15 mouse cellular contexts compared by ENCODE assay signal in the genomic region with DNA sequence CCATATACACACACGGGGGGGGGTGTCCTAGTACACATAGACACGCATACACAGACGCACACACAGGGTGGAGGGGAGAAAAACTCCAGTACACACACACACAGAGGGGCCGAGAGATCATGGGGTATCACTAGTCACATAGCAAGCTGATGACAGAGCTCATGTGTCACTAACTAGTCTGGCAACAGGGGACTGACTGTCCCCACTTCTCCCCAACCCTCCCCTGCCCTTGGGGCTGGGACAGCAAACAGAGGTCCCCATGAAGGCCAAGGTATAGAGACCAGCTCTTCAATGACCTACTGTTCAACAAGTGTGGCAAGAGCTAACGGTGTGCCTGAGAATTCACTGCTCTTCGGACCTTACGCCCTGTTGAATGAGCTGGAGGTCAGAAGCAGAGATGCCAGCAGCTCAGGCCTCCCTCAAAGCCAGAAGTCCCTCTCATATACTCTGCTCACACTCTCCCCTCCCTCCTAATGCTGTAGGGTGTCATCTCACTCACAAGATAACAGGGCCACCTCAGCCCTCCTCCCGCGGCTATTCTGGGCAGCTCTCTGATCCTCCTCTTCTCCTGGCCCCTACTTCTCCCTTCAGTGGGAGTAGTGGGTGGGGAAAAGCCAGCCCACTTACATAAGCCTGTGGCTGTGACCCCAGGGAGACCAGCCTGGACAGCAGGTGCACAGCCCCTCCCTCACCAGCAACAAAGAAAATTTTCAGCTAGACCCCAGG. TPM values are rescaled to one million over a fixed set of nuclear protein-coding genes. Genes with fewer than 3 reads are reported as not detected.
DNase-seq lines count a peak whose midpoint lies in the region; ATAC-seq lines count a peak whose summit lies in the region.
"Had no signal": no experiment of that assay in that cellular context is flagged by ENCODE, and none has a peak within 500 bp of the region (broad histone marks: within the 10 kb centered on the region; RNA-seq: fewer than 3 reads in every experiment).

Gene Mybphl, plus strand, starts transcription at position 642 of the 726 bp plus-strand sequence.

- DNase-seq in heart, adult 18-20 months, result no peak
- no peak for DNase-seq in heart, adult 9 months (ENCODE audit: low spot score in 2 of 2)
- no peak for DNase-seq in midbrain, embryonic 10.5 days (ENCODE audit: low spot score)
- no peak for DNase-seq in midbrain, embryonic 14.5 days
- DNase-seq in heart, postnatal 10 days, result peak in 1 of 2 experiments; percentile 32
- DNase-seq in cerebellum, adult 9-11 months, result no peak
- DNase-seq: cerebellum, postnatal 14 days; left cerebral cortex, postnatal 4 days had no signal

- no peak within 1 kb of the TSS for H3K4me3 ChIP-seq in midbrain, embryonic 10.5 days
- no peak within 1 kb of the TSS for H3K4me3 ChIP-seq in midbrain, embryonic 14.5 days (replicated peaks; ENCODE audit: low read depth, low read length)
- H3K4me3 ChIP-seq in midbrain, embryonic 15.5 days, result no peak within 1 kb of the TSS
- H3K4me3 ChIP-seq: erythroblast, embryonic 14.5 days had no signal

- H3K27ac ChIP-seq in midbrain, embryonic 10.5 days (replicated peaks), result peak within 1 kb of the TSS; percentile 29; the same call in 1 of the 2 replicates
- no peak within 1 kb of the TSS for H3K27ac ChIP-seq in midbrain, embryonic 14.5 days (replicated peaks; ENCODE audit: low read depth, low read length)
- H3K27ac ChIP-seq in midbrain, embryonic 15.5 days, result no peak within 1 kb of the TSS

- H3K36me3 ChIP-seq in midbrain, embryonic 10.5 days, result peaks cover 1% of the 10 kb centered on the region; the same call in 1 of the 2 replicates
- peaks cover 6% of the 10 kb centered on the region for H3K36me3 ChIP-seq in midbrain, embryonic 14.5 days (ENCODE audit: control insufficient read depth, insufficient read depth, low read length)
- no peaks in the 10 kb centered on the region for H3K36me3 ChIP-seq in midbrain, embryonic 15.5 days (replicated peaks)

- no peaks in the 10 kb centered on the region for H3K9me3 ChIP-seq in midbrain, embryonic 10.5 days (replicated peaks)
- no peaks in the 10 kb centered on the region for H3K9me3 ChIP-seq in midbrain, embryonic 14.5 days (ENCODE audit: control insufficient read depth, low read length)
- no peaks in the 10 kb centered on the region for H3K9me3 ChIP-seq in midbrain, embryonic 15.5 days

- peaks cover 37% of the 10 kb centered on the region for H3K4me1 ChIP-seq in midbrain, embryonic 10.5 days
- H3K4me1 ChIP-seq in midbrain, embryonic 14.5 days (ENCODE audit: control insufficient read depth, insufficient read depth, low read length), result peaks cover 4% of the 10 kb centered on the region; the same call in 1 of the 2 replicates
- peaks cover 10% of the 10 kb centered on the region for H3K4me1 ChIP-seq in midbrain, embryonic 15.5 days

- intact Hi-C loops in heart, postnatal 10 days (cut with DNase I), result loop anchor here (5.0 kb wide), 1 partner anchor 52 kb away; no protein-coding TSS in a partner anchor

- H3K9ac ChIP-seq in midbrain, embryonic 14.5 days (replicated peaks; ENCODE audit: low read length), result no peak within 1 kb of the TSS
- H3K9ac ChIP-seq in midbrain, embryonic 15.5 days, result no peak within 1 kb of the TSS

- H3K27me3 ChIP-seq in midbrain, embryonic 10.5 days (ENCODE audit: low read depth, poor library complexity, severe bottlenecking), result no peaks in the 10 kb centered on the region
- no peaks in the 10 kb centered on the region for H3K27me3 ChIP-seq in midbrain, embryonic 14.5 days (ENCODE audit: control insufficient read depth, insufficient read depth, low read length)
- H3K27me3 ChIP-seq in midbrain, embryonic 15.5 days (replicated peaks), result no peaks in the 10 kb centered on the region
- H3K27me3 ChIP-seq: Patski had no signal

- ATAC-seq in midbrain, embryonic 14.5 days (ENCODE audit: low FRiP score, low TSS enrichment), result no peak
- peak; percentile 12; the same call in 1 of the 2 replicates for ATAC-seq in midbrain, embryonic 15.5 days (replicated peaks)
- ATAC-seq in CD4-positive, CD25-positive, alpha-beta regulatory T cell, adult 4 months, result no peak
- ATAC-seq: Patski had no signal

- WGBS in midbrain, embryonic 10.5 days, result 80% methylated on average over 9 of the region's 9 CpGs
- 78% methylated on average over 9 of the region's 9 CpGs for WGBS in midbrain, embryonic 14.5 days
- 80% methylated on average over 9 of the region's 9 CpGs for WGBS in midbrain, embryonic 15.5 days

- no peak within 1 kb of the TSS for H3K4me2 ChIP-seq in midbrain, embryonic 14.5 days (ENCODE audit: low read length)
- H3K4me2 ChIP-seq in midbrain, embryonic 15.5 days, result no peak within 1 kb of the TSS

RNA-seq across cellular contexts. Expression of gene Mybphl, which starts in this region (rescaled TPM):
- total RNA-seq in heart, adult 18-20 months (2021), result 10 to 100 TPM; 49.7 to 55.1 TPM
- 0.09 TPM in 1 of 2 replicates, not detected in the other for polyA plus RNA-seq in midbrain, embryonic 10.5 days (2016; fragmentation: Nextera tagmentation; extraction: Ambion mirVana)
- polyA plus RNA-seq in midbrain, embryonic 14.5 days (2014; fragmentation: Nextera tagmentation; extraction: Ambion mirVana), result not detected in 2 replicates
- 10 to 100 TPM; 18.1 to 41.9 TPM for total RNA-seq in heart, postnatal 10 days (2021)
- not detected in 2 replicates for polyA plus RNA-seq in midbrain, embryonic 15.5 days (2015; fragmentation: Nextera tagmentation; extraction: Ambion mirVana)
- polyA plus RNA-seq in CD4-positive, CD25-positive, alpha-beta regulatory T cell, adult 4 months (2017; shearing (Covaris generic)), result not detected
- total RNA-seq: hematopoietic stem cell, adult 5-6 weeks had no signal
- polyA plus RNA-seq: C2C12; erythroblast, embryonic 14.5 days; large intestine, adult 2 months; Patski had no signal

Comparison
In these comparisons a context has a peak if more than half of its experiments do, and no peak if none do; other contexts are left out.
1. Peak in ATAC-seq in midbrain, embryonic 15.5 days; RNA of the gene not detected or under 1 TPM.